Mouse (Mus musculus) lung, postnatal 0 days (tissue): ENCODE data around the gene Eml3.

Source experiments
- CTCF ChIP-seq: IDR thresholded peaks from 2 replicates; pipeline ENCODE4 v1.5.1; 2016; ENCODE audit warnings: antibody characterized with exemption, mild to moderate bottlenecking
- EP300 ChIP-seq: IDR thresholded peaks from 2 replicates; pipeline ENCODE4 v1.6.1; 2016; ENCODE audit warnings: antibody characterized with exemption, mild to moderate bottlenecking, control low read depth

DNA sequence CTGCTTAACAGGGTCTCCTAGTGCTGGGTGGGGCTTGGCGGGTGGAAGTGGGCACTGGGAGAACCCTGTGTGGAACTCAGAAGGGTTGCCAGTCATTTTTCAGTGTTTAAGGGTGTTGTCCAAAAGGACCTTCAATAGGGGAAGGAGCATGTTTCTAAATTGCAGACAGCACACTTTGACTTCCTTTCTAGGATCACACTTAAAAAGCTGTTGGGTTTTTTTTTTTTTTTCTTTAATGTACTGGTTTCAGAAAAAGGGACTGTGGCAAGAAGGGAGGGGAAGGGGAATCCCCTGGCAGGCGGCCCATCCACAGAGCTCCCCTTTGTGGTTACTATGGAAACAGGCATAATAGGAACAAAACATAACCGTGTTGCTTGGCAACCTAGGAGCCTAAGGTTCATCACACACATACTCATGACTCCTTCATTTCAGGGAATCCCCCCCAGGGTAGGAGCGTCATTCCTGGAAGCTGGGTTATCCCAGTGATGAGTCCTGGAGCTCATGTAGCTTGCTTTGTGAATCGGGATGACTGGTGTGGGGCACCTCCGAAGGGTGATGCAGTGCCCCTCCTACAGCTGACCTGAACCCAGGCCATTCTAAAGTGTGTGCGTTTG, 55.0 kb downstream of the Eml3 start:
- no peak for TF ChIP-seq CTCF
- TF ChIP-seq EP300 = peak; percentile 73
